Mouse (Mus musculus): ENCODE measurements around the gene Papln.

Gene Papln

GRCm38 (mm10) chr12:83816616-83817015 lies 53.2 kb downstream of the Papln start:
- DNase-seq (ENCODE audit: low read depth, low spot score), result no peak

GRCm38 (mm10) chr12:83830424-83830823 lies 67.0 kb downstream of the Papln start:
- no peak for DNase-seq (ENCODE audit: low read depth, low spot score)

GRCm38 (mm10) chr12:83833979-83834378 lies 70.5 kb downstream of the Papln start:
- no peak for DNase-seq (ENCODE audit: low read depth, low spot score)

- DNase-seq (ENCODE audit: low read depth, low spot score), result no peak
These were observed 78.2 kb downstream of the Papln start for GRCm38 (mm10) chr12:83841409-83842190.
